Mouse (Mus musculus): ENCODE data around the gene Orc3. TPM values are rescaled to one million over a fixed set of nuclear protein-coding genes. Genes with fewer than 3 reads are reported as not detected.
A peak's percentile ranks its signal among the peaks of the same experiment; 100 is the strongest.
"Not testable (repeated sequence)": the region's sequence is repeated elsewhere in the genome, so short reads cannot be mapped to it uniquely, and the experiment has no call there.

The Orc3 gene
- polyA plus RNA-seq, 1 experiment from 2014 or later: 118 TPM

DNA sequence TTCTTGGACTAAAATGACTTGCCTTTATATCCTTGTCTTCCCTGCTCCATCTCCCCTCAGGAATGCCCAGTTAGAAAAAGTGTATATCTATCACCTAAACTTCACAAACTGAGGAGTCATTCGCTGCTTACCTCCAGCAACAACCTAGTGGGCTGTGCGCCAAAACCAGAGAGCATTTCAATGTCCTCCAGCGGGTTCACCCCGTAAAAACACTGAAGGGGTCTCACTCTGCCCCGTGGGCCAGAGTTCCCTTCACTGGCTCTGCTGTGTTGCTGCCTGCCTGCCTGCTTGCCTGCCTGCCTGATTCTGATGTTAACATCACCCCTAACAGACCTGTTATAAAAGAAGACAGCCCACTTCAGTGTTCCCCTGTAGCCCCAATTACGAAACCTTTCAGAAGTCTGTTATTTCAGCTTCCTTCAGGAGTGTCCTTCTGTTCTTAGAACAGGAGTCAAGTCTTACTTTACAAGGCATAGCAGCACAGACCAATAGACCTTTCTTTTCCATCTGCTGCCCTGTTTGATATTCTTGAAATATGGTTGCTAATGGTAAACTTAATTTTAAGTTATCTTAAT is 1.1 kb downstream of the Orc3 start:
- no peak for DNase-seq
- peaks cover 11% of the 10 kb centered on the region for H3K36me3 ChIP-seq (ENCODE audit: control insufficient read depth, insufficient read depth, low read length)
- peak overlapping the region; percentile 87 for H3K4me2 ChIP-seq (ENCODE audit: low read length)
- H3K9me3 ChIP-seq (ENCODE audit: control insufficient read depth, low read length): no peaks in the 10 kb centered on the region
- peak overlapping the region; percentile 80 for H3K4me3 ChIP-seq (replicated peaks; ENCODE audit: low read depth, low read length)
- H3K27ac ChIP-seq (replicated peaks; ENCODE audit: low read depth, low read length): no peak overlapping the region
- H3K4me1 ChIP-seq (ENCODE audit: control insufficient read depth, insufficient read depth, low read length): peaks cover 22% of the 10 kb centered on the region
- 79% methylated on average over 6 of the region's 6 CpGs for WGBS
- H3K27me3 ChIP-seq (ENCODE audit: control insufficient read depth, insufficient read depth, low read length): no peaks in the 10 kb centered on the region
- peak overlapping the region; percentile 82 for H3K9ac ChIP-seq (replicated peaks; ENCODE audit: low read length)
- ATAC-seq (ENCODE audit: low FRiP score, low TSS enrichment): no peak

DNA sequence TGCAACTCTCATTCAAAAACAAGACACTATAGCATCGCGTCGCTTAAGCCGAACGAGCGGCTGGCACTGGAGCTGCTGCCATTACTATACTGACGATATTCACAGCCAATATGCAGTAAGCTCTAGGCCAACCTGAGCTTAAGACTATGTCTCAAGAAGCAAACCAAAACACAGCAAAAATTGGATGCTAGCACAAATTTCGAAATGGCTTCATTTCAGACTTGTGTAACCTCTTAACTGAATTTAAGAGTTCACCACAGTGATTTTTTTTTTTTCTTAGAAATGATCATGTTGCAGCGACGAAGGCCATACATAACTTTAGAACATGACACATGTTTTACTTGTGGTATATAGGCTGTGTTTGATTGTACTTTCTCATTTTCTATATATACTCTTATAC is 8.1 kb downstream of the Orc3 start:
- Histone ChIP-seq H3K4me1 (ENCODE audit: control insufficient read depth, insufficient read depth, low read length) (no peaks in the 10 kb centered on the region), H3K27me3 (ENCODE audit: control insufficient read depth, insufficient read depth, low read length) (no peaks in the 10 kb centered on the region), H3K36me3 (ENCODE audit: control insufficient read depth, insufficient read depth, low read length) (peaks cover 57% of the 10 kb centered on the region), H3K9ac (replicated peaks; ENCODE audit: low read length) (no peak overlapping the region), H3K4me2 (ENCODE audit: low read length) (no peak overlapping the region), H3K27ac (replicated peaks; ENCODE audit: low read depth, low read length) (no peak overlapping the region), H3K9me3 (ENCODE audit: control insufficient read depth, low read length) (no peaks in the 10 kb centered on the region), H3K4me3 (replicated peaks; ENCODE audit: low read depth, low read length) (no peak overlapping the region)
- DNase-seq (no peak), ATAC-seq (ENCODE audit: low FRiP score, low TSS enrichment) (no peak)
- 97% methylated on average over 10 of the region's 10 CpGs for WGBS

DNA sequence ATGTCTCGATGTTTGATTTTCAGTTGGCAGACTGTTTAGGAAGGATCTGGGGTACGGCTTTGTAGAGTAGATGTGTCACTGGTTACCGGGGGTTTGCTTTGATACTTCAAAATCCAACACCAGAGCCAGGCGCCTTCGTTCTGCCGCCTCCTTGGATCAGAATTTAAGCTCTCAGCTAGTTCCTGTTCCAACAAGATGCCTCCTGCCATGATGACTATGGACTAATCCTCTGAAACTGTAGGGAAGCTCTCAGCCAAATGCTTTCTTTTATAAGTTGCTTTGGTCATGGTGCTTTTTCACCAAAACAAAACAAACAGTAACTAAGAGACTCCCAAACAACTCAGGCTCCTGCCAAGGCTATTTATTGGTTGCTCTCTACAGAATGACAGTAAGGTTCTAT is 11.6 kb downstream of the Orc3 start:
- no peak overlapping the region for H3K4me2 ChIP-seq (ENCODE audit: low read length)
- H3K36me3 ChIP-seq (ENCODE audit: control insufficient read depth, insufficient read depth, low read length): peaks cover 69% of the 10 kb centered on the region
- DNase-seq (no peak), ATAC-seq (ENCODE audit: low FRiP score, low TSS enrichment) (no peak)
- no peak overlapping the region for H3K9ac ChIP-seq (replicated peaks; ENCODE audit: low read length)
- H3K4me3 ChIP-seq (replicated peaks; ENCODE audit: low read depth, low read length): no peak overlapping the region
- WGBS: 86% methylated on average over 6 of the region's 6 CpGs
- H3K27ac ChIP-seq (replicated peaks; ENCODE audit: low read depth, low read length): no peak overlapping the region
- H3K4me1 ChIP-seq (ENCODE audit: control insufficient read depth, insufficient read depth, low read length): no peaks in the 10 kb centered on the region
- H3K9me3 ChIP-seq (ENCODE audit: control insufficient read depth, low read length): no peaks in the 10 kb centered on the region
- no peaks in the 10 kb centered on the region for H3K27me3 ChIP-seq (ENCODE audit: control insufficient read depth, insufficient read depth, low read length)

DNA sequence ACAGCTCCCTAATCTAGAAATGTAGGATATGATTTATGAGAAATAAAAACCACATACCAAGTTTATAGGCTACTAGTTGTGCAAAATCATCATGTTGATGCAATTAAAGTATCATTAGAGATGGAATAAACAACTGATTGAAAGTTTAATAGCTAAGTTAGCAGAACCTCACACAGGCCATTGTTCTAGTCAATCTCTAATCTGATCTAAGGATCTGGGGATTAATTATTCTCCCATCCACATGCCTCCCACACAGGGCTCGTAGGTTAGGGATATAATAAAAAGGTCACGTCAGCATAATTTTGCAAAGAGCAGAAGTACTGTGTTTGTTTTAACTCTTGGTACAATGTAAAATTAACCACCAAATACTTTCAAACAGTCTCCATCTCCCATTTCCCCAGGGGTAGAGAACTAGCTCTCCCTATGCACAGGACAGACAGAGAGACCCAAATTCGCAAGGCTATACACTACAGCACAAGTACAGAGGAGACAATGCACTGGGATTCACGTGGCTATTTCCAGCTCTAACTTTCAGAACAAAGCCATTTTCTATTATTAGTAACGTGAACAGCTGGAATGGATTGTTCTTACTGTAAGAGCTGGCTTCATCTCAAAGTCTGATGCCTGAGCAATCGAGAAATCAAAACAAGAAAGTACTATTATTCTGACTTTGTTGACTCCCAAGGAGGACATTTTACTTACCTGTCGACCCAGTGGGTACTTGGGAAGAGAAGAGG is 29.7 kb downstream of the Orc3 start:
- Histone ChIP-seq H3K4me1 (ENCODE audit: control insufficient read depth, insufficient read depth, low read length) (no peaks in the 10 kb centered on the region), H3K4me3 (replicated peaks; ENCODE audit: low read depth, low read length) (no peak overlapping the region), H3K9ac (replicated peaks; ENCODE audit: low read length) (no peak overlapping the region), H3K27me3 (ENCODE audit: control insufficient read depth, insufficient read depth, low read length) (no peaks in the 10 kb centered on the region), H3K27ac (replicated peaks; ENCODE audit: low read depth, low read length) (no peak overlapping the region), H3K36me3 (ENCODE audit: control insufficient read depth, insufficient read depth, low read length) (peaks cover 68% of the 10 kb centered on the region), H3K9me3 (ENCODE audit: control insufficient read depth, low read length) (no peaks in the 10 kb centered on the region), H3K4me2 (ENCODE audit: low read length) (no peak overlapping the region)
- DNase-seq (no peak), ATAC-seq (ENCODE audit: low FRiP score, low TSS enrichment) (no peak)
- WGBS: 90% methylated on average over 7 of the region's 7 CpGs

DNA sequence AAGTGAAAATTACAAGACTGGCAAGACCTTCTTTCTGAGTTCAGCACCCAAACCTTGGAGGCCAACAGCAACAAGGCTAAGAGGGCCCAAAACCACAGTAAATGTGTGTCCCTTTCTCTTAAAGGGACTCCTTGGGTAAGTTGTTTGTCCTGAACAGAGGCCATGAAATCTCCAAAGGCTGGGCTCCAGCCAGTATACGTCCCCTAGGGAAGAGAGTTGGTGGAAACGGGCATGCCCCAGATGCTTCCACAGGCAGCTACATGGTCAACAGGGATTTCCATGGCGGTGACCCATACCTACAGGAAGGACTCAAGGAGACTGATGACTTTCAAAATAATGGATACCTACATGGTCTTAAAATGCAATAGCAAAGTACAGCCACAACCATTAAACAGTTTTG is 31.3 kb downstream of the Orc3 start:
- ATAC-seq (ENCODE audit: low FRiP score, low TSS enrichment): no peak
- Histone ChIP-seq H3K4me1 (ENCODE audit: control insufficient read depth, insufficient read depth, low read length) (no peaks in the 10 kb centered on the region), H3K9me3 (ENCODE audit: control insufficient read depth, low read length) (no peaks in the 10 kb centered on the region), H3K4me2 (ENCODE audit: low read length) (no peak overlapping the region), H3K9ac (replicated peaks; ENCODE audit: low read length) (no peak overlapping the region), H3K27ac (replicated peaks; ENCODE audit: low read depth, low read length) (no peak overlapping the region), H3K4me3 (replicated peaks; ENCODE audit: low read depth, low read length) (no peak overlapping the region), H3K36me3 (ENCODE audit: control insufficient read depth, insufficient read depth, low read length) (peaks cover 77% of the 10 kb centered on the region), H3K27me3 (ENCODE audit: control insufficient read depth, insufficient read depth, low read length) (no peaks in the 10 kb centered on the region)
- no peak for DNase-seq
- 94% methylated on average over 3 of the region's 3 CpGs for WGBS

DNA sequence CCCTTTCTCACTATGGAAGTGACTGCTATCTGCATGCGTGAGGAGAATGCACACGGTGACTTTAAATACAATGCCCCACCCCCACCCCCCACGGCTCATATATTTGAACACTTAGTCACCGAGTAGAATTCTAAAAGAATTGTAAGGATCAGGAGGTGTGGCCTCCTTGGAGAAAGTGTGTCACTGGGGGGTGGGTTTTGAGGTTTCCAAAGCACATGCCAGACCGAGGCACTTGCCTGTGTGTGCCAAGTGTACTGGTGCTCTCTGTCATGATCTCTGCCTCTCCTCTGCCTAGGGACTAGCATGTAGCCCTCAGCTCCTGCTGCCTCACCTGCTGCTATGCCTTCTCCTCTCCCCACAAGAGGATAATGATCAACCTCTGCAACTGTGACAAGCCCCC is 32.3 kb downstream of the Orc3 start:
- Histone ChIP-seq H3K9ac (replicated peaks; ENCODE audit: low read length) (no peak overlapping the region), H3K27ac (replicated peaks; ENCODE audit: low read depth, low read length) (no peak overlapping the region), H3K4me1 (ENCODE audit: control insufficient read depth, insufficient read depth, low read length) (no peaks in the 10 kb centered on the region), H3K36me3 (ENCODE audit: control insufficient read depth, insufficient read depth, low read length) (peaks cover 82% of the 10 kb centered on the region), H3K4me2 (ENCODE audit: low read length) (no peak overlapping the region), H3K27me3 (ENCODE audit: control insufficient read depth, insufficient read depth, low read length) (no peaks in the 10 kb centered on the region), H3K9me3 (ENCODE audit: control insufficient read depth, low read length) (no peaks in the 10 kb centered on the region), H3K4me3 (replicated peaks; ENCODE audit: low read depth, low read length) (no peak overlapping the region)
- no peak for ATAC-seq (ENCODE audit: low FRiP score, low TSS enrichment)
- no peak for DNase-seq
- WGBS: 64% methylated on average over 5 of the region's 5 CpGs

DNA sequence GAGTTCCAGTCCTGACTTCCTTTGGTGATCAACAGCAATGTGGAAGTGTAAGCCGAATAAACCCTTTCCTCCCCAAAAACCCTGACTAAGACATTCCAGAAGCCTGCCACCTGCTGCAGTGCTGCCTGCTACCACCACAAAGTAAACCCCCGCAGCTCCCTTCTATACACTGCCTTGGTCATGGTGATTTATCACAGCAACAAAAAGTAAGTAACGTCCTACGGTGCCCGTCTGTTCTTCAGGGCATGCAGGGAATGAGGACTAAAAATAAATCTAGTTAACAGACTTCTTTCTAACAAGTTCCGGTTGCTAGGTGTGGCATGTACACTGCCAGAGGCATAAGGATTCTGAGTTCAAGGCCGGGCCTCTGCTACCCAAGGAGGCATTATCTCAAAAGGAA is 32.8 kb downstream of the Orc3 start:
- peaks cover 82% of the 10 kb centered on the region for H3K36me3 ChIP-seq (ENCODE audit: control insufficient read depth, insufficient read depth, low read length)
- 53% methylated on average over 7 of the region's 7 CpGs for WGBS
- no peak for ATAC-seq (ENCODE audit: low FRiP score, low TSS enrichment)
- H3K9me3 ChIP-seq (ENCODE audit: control insufficient read depth, low read length): no peaks in the 10 kb centered on the region
- no peak overlapping the region for H3K27ac ChIP-seq (replicated peaks; ENCODE audit: low read depth, low read length)
- H3K4me2 ChIP-seq (ENCODE audit: low read length): no peak overlapping the region
- no peaks in the 10 kb centered on the region for H3K4me1 ChIP-seq (ENCODE audit: control insufficient read depth, insufficient read depth, low read length)
- no peak overlapping the region for H3K4me3 ChIP-seq (replicated peaks; ENCODE audit: low read depth, low read length)
- no peak overlapping the region for H3K9ac ChIP-seq (replicated peaks; ENCODE audit: low read length)
- DNase-seq: no peak
- H3K27me3 ChIP-seq (ENCODE audit: control insufficient read depth, insufficient read depth, low read length): no peaks in the 10 kb centered on the region

DNA sequence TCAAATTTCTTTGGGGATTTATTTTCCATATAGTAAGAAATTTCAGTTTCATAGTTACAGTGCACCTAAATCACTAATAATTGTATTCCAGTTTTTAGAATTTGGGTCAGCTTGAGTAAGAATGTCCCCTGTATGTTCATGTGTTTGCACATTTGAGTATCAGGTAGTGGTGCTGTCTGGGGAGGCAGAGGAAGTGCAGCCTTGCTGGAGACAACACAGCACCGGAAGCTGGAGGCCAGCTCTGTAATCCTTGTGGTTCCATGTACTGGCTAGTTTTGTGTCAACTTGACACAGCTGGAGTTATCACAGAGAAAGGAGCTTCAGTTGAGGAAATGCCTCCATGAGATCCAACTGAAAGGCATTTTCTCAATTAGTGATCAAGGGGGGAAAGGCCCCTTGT is 33.3 kb downstream of the Orc3 start:
- not testable (repeated sequence) for H3K27ac ChIP-seq (replicated peaks; ENCODE audit: low read depth, low read length); DNase-seq; H3K4me1 ChIP-seq (ENCODE audit: control insufficient read depth, insufficient read depth, low read length); H3K27me3 ChIP-seq (ENCODE audit: control insufficient read depth, insufficient read depth, low read length); ATAC-seq (ENCODE audit: low FRiP score, low TSS enrichment); H3K4me2 ChIP-seq (ENCODE audit: low read length); H3K9ac ChIP-seq (replicated peaks; ENCODE audit: low read length); H3K9me3 ChIP-seq (ENCODE audit: control insufficient read depth, low read length); H3K4me3 ChIP-seq (replicated peaks; ENCODE audit: low read depth, low read length)
- 80% methylated on average over 1 of the region's 1 CpGs for WGBS
- H3K36me3 ChIP-seq (ENCODE audit: control insufficient read depth, insufficient read depth, low read length): peaks cover 85% of the 10 kb centered on the region

DNA sequence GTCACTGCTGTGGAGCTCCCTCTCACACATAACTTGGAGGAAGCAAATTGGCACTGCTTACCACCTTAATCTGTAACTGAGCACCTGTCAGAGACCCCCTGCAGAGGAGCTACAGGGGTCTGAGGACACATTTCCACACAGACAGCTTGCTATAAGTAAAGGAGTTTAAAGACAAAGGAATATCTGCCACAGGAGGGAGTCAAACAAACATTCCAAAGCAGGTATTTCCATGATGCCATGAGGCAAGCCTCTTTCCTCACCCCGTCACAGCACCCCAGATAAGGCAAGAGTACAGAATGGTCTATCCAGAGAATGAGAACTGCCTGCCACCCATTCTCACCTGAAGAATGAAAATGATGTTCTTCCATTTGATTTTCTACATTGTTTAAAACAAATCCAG is 35.5 kb downstream of the Orc3 start:
- Histone ChIP-seq H3K4me1 (ENCODE audit: control insufficient read depth, insufficient read depth, low read length) (no peaks in the 10 kb centered on the region), H3K4me2 (ENCODE audit: low read length) (no peak overlapping the region), H3K36me3 (ENCODE audit: control insufficient read depth, insufficient read depth, low read length) (peaks cover 91% of the 10 kb centered on the region), H3K27me3 (ENCODE audit: control insufficient read depth, insufficient read depth, low read length) (no peaks in the 10 kb centered on the region), H3K4me3 (replicated peaks; ENCODE audit: low read depth, low read length) (no peak overlapping the region), H3K27ac (replicated peaks; ENCODE audit: low read depth, low read length) (no peak overlapping the region), H3K9me3 (ENCODE audit: control insufficient read depth, low read length) (no peaks in the 10 kb centered on the region), H3K9ac (replicated peaks; ENCODE audit: low read length) (no peak overlapping the region)
- ATAC-seq (ENCODE audit: low FRiP score, low TSS enrichment) (no peak), DNase-seq (no peak)
- WGBS: 90% methylated on average over 1 of the region's 1 CpGs
